Mouse (Mus musculus): ENCODE data around the gene Olfr1404. TPM values are rescaled to one million over a fixed set of nuclear protein-coding genes. Genes with fewer than 3 reads are reported as not detected.
"Not testable (repeated sequence)": the region's sequence is repeated elsewhere in the genome, so short reads cannot be mapped to it uniquely, and the experiment has no call there.

Olfr1404 gene
- total and polyA plus RNA-seq, 2 experiments from 2014 or later: not detected

DNA sequence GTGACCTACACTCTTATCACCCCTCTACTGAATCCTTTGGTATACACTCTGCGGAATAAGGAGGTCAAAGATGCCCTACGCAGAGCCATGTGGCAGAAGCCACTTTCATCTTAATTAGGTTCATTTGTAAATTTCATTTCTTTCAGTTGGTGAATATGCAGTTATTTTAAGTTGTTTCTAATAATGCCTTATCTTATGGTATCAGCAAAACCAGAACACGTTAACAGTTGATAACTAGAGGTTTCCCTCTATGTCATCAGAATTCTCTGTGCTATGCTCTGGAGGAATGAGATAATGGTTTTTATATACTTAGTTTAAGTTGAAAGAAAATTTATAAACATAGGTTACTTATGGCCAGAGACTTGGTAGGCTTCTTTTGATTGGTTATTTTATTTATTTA lies 4.3 kb downstream of the Olfr1404 start:
- Histone ChIP-seq H3K27me3 (ENCODE audit: control insufficient read depth, insufficient read depth, low read length) (no peaks in the 10 kb centered on the region), H3K4me2 (ENCODE audit: low read depth, low read length) (no peak overlapping the region), H3K27ac (ENCODE audit: low read depth) (no peak overlapping the region), H3K9me3 (replicated peaks; ENCODE audit: control insufficient read depth, low read length) (no peaks in the 10 kb centered on the region), H3K4me1 (ENCODE audit: control insufficient read depth, insufficient read depth) (no peaks in the 10 kb centered on the region), H3K4me3 (ENCODE audit: low read depth, low read length) (no peak overlapping the region), H3K36me3 (replicated peaks; ENCODE audit: control insufficient read depth, insufficient read depth, low read length) (no peaks in the 10 kb centered on the region), H3K9ac (replicated peaks; ENCODE audit: low read depth, low read length) (no peak overlapping the region)
- no peak for TF ChIP-seq EP300 (IDR thresholded peaks at IDR 0.05; ENCODE audit: low read depth)
- ATAC-seq (ENCODE audit: insufficient read depth, low read depth) (no peak), DNase-seq (ENCODE audit: low spot score) (no peak)
- WGBS: 67% methylated on average over 3 of the region's 3 CpGs

DNA sequence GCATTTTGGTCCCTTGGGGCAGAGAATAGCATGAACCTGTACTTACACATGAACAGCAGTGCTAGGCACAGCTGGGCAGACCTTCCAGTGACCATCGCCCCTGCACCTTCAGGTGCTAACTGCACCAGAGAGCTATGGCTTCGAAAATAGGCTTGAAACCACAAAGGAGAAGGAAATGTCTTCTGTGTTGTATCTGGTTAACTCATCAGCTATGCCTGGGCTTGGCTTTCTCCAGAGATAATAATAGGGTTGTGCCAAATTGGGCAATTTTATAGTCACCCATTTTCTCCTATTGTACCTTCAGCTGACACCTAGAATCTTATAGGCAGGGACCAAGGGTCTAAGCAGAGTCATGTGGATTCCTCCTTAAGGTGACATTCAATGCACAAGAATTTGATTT lies 14.9 kb downstream of the Olfr1404 start, which contains the start of gene Fcer1a:
TSS of gene Fcer1a (minus strand) at position 134 of the 400 bp plus-strand sequence.
- Histone ChIP-seq H3K4me1 (ENCODE audit: control insufficient read depth, insufficient read depth) (no peaks in the 10 kb centered on the region), H3K27me3 (ENCODE audit: control insufficient read depth, insufficient read depth, low read length) (no peaks in the 10 kb centered on the region), H3K27ac (ENCODE audit: low read depth) (no peak within 1 kb of the TSS), H3K9ac (replicated peaks; ENCODE audit: low read depth, low read length) (no peak within 1 kb of the TSS), H3K4me2 (ENCODE audit: low read depth, low read length) (no peak within 1 kb of the TSS), H3K9me3 (replicated peaks; ENCODE audit: control insufficient read depth, low read length) (no peaks in the 10 kb centered on the region), H3K36me3 (replicated peaks; ENCODE audit: control insufficient read depth, insufficient read depth, low read length) (no peaks in the 10 kb centered on the region), H3K4me3 (ENCODE audit: low read depth, low read length) (no peak within 1 kb of the TSS)
- no peak for TF ChIP-seq CTCF (IDR thresholded peaks at IDR 0.05; ENCODE audit: low read depth)
- TF ChIP-seq EP300 (IDR thresholded peaks at IDR 0.05; ENCODE audit: low read depth): no peak
- no peak for ATAC-seq (ENCODE audit: insufficient read depth, low read depth)
- WGBS: 61% methylated on average over 2 of the region's 2 CpGs
- no peak for DNase-seq (ENCODE audit: low spot score)

DNA sequence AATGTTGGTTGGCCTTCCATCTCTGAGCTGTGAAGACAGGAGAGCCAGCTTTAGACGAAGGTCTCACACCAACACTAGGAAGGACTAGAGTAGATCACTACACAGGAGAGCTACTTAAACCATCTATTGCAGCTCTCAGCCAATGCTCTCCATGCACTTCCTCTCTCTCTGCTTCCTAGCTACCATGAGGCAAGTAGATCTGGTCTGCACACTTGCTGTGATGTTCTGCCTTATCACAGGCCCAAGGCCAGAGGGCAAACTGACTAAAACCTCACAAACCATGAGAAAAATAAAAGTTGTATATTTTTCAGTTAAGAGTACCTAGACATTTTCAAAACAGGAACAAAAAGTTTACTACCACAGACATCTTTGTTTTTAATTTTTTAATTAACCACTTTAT lies 24.8 kb downstream of the Olfr1404 start:
- H3K4me3 ChIP-seq (ENCODE audit: low read depth, low read length); H3K4me2 ChIP-seq (ENCODE audit: low read depth, low read length); ATAC-seq (ENCODE audit: insufficient read depth, low read depth); DNase-seq (ENCODE audit: low spot score); H3K27ac ChIP-seq (ENCODE audit: low read depth); H3K36me3 ChIP-seq (replicated peaks; ENCODE audit: control insufficient read depth, insufficient read depth, low read length); H3K27me3 ChIP-seq (ENCODE audit: control insufficient read depth, insufficient read depth, low read length); H3K9me3 ChIP-seq (replicated peaks; ENCODE audit: control insufficient read depth, low read length); H3K4me1 ChIP-seq (ENCODE audit: control insufficient read depth, insufficient read depth); H3K9ac ChIP-seq (replicated peaks; ENCODE audit: low read depth, low read length): not testable (repeated sequence)
- WGBS: 63% methylated on average over 1 of the region's 1 CpGs

DNA sequence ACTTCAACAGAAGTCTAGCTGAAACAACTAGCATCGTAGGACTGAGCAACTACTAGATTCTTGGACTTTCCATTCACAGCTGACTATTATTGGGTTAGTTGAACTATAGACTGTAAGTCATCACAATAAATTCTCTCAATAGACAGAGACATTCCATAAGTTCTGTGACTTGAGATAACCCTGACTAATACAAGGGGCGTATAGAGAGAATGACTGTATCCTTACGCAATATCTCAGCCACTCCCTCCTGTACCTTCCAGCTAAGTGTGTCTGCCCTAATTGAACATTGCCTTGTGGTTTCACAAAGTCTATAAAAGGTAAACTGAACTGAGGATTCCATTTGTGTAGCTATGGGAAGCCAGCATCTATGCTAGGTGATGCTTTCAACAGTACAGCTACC lies 37.7 kb downstream of the Olfr1404 start:
- DNase-seq (ENCODE audit: low spot score) (no peak), ATAC-seq (ENCODE audit: insufficient read depth, low read depth) (no peak)
- H3K4me3 ChIP-seq (ENCODE audit: low read depth, low read length): no peak overlapping the region
- H3K9ac ChIP-seq (replicated peaks; ENCODE audit: low read depth, low read length): no peak overlapping the region
- H3K4me2 ChIP-seq (ENCODE audit: low read depth, low read length): no peak overlapping the region
- no peak for TF ChIP-seq EP300 (IDR thresholded peaks at IDR 0.05; ENCODE audit: low read depth)
- no peak for TF ChIP-seq CTCF (IDR thresholded peaks at IDR 0.05; ENCODE audit: low read depth)
- no peaks in the 10 kb centered on the region for H3K4me1 ChIP-seq (ENCODE audit: control insufficient read depth, insufficient read depth)
- no peaks in the 10 kb centered on the region for H3K27me3 ChIP-seq (ENCODE audit: control insufficient read depth, insufficient read depth, low read length)
- 75% methylated on average over 3 of the region's 3 CpGs for WGBS
- H3K36me3 ChIP-seq (replicated peaks; ENCODE audit: control insufficient read depth, insufficient read depth, low read length): no peaks in the 10 kb centered on the region
- H3K9me3 ChIP-seq (replicated peaks; ENCODE audit: control insufficient read depth, low read length): no peaks in the 10 kb centered on the region
- no peak overlapping the region for H3K27ac ChIP-seq (ENCODE audit: low read depth)

DNA sequence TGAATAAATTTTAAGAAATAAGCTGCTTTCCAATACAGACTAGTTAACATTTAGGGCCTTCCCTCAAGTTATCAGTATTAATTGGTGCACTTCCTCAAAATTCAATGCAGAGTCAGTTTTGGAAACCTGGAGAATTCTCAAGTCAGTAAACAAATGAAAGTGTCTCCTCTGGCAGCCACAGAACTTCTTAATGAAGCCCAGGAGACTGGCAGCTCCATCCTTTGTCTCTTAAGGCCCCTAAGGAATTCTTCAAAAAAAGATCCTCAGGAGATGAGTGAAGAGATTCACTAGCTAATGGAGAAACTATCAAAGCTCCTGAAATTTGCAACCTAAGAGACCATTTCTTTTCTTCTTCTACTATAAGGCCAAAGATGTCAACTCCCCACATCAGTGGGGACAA lies 53.5 kb downstream of the Olfr1404 start, which contains the start of gene Olfr418:
TSS of gene Olfr418 (plus strand) at position 301 of the 400 bp plus-strand sequence.
- ATAC-seq (ENCODE audit: insufficient read depth, low read depth) (no peak), DNase-seq (ENCODE audit: low spot score) (no peak)
- Histone ChIP-seq H3K27ac (ENCODE audit: low read depth) (no peak within 1 kb of the TSS), H3K9me3 (replicated peaks; ENCODE audit: control insufficient read depth, low read length) (no peaks in the 10 kb centered on the region), H3K36me3 (replicated peaks; ENCODE audit: control insufficient read depth, insufficient read depth, low read length) (no peaks in the 10 kb centered on the region), H3K4me2 (ENCODE audit: low read depth, low read length) (no peak within 1 kb of the TSS), H3K27me3 (ENCODE audit: control insufficient read depth, insufficient read depth, low read length) (no peaks in the 10 kb centered on the region), H3K4me3 (ENCODE audit: low read depth, low read length) (no peak within 1 kb of the TSS), H3K9ac (replicated peaks; ENCODE audit: low read depth, low read length) (no peak within 1 kb of the TSS), H3K4me1 (ENCODE audit: control insufficient read depth, insufficient read depth) (no peaks in the 10 kb centered on the region)
- no peak for TF ChIP-seq CTCF (IDR thresholded peaks at IDR 0.05; ENCODE audit: low read depth)
- TF ChIP-seq EP300 (IDR thresholded peaks at IDR 0.05; ENCODE audit: low read depth): no peak

Other genes with a start within 250 kb of the Olfr1404 start
- gene Olfr1408, start 75.0 kb upstream of the Olfr1404 start, total RNA-seq (2014; rRNA removed; ENCODE audit: low replicate concordance): not detected in 2 replicates
- not detected in 2 replicates for gene Olfr1408, start 75.0 kb upstream of the Olfr1404 start, polyA plus RNA-seq (2015; fragmentation: Nextera tagmentation; extraction: Ambion mirVana)
- not detected in 2 replicates for gene Olfr1406, start 21.8 kb upstream of the Olfr1404 start, total RNA-seq (2014; rRNA removed; ENCODE audit: low replicate concordance)
- gene Olfr1406, start 21.8 kb upstream of the Olfr1404 start, polyA plus RNA-seq (2015; fragmentation: Nextera tagmentation; extraction: Ambion mirVana): not detected in 2 replicates
- gene Olfr218, start 14.6 kb upstream of the Olfr1404 start, total RNA-seq (2014; rRNA removed; ENCODE audit: low replicate concordance): not detected in 2 replicates
- gene Olfr218, start 14.6 kb upstream of the Olfr1404 start, polyA plus RNA-seq (2015; fragmentation: Nextera tagmentation; extraction: Ambion mirVana): not detected in 2 replicates
- 0.38 TPM in 1 of 2 replicates, not detected in the other for gene Fcer1a, start 14.8 kb downstream of the Olfr1404 start, total RNA-seq (2014; rRNA removed; ENCODE audit: low replicate concordance)
- 0.89 TPM in 2 replicates for gene Fcer1a, start 14.8 kb downstream of the Olfr1404 start, polyA plus RNA-seq (2015; fragmentation: Nextera tagmentation; extraction: Ambion mirVana)
- not detected in 2 replicates for gene Olfr418, start 53.6 kb downstream of the Olfr1404 start, total RNA-seq (2014; rRNA removed; ENCODE audit: low replicate concordance)
- not detected in 2 replicates for gene Olfr418, start 53.6 kb downstream of the Olfr1404 start, polyA plus RNA-seq (2015; fragmentation: Nextera tagmentation; extraction: Ambion mirVana)
- not detected in 2 replicates for gene Mptx2, start 65.4 kb downstream of the Olfr1404 start, total RNA-seq (2014; rRNA removed; ENCODE audit: low replicate concordance)
- gene Mptx2, start 65.4 kb downstream of the Olfr1404 start, polyA plus RNA-seq (2015; fragmentation: Nextera tagmentation; extraction: Ambion mirVana): not detected in 2 replicates
- 1.8 TPM in 1 of 2 replicates, not detected in the other for gene Ackr1, start 121.4 kb downstream of the Olfr1404 start, total RNA-seq (2014; rRNA removed; ENCODE audit: low replicate concordance)
- gene Ackr1, start 121.4 kb downstream of the Olfr1404 start, polyA plus RNA-seq (2015; fragmentation: Nextera tagmentation; extraction: Ambion mirVana): 0.14 and 0.16 TPM in 2 replicates
- gene Aim2, start 138.5 kb downstream of the Olfr1404 start, total RNA-seq (2014; rRNA removed; ENCODE audit: low replicate concordance): 0.19 and 0.54 TPM in 2 replicates
- gene Aim2, start 138.5 kb downstream of the Olfr1404 start, polyA plus RNA-seq (2015; fragmentation: Nextera tagmentation; extraction: Ambion mirVana): 1.3 and 1.7 TPM in 2 replicates
- gene Cadm3, start 155.3 kb downstream of the Olfr1404 start, total RNA-seq (2014; rRNA removed; ENCODE audit: low replicate concordance): 0.35 and 1.1 TPM in 2 replicates
- 0.10 and 0.29 TPM in 2 replicates for gene Cadm3, start 155.3 kb downstream of the Olfr1404 start, polyA plus RNA-seq (2015; fragmentation: Nextera tagmentation; extraction: Ambion mirVana)